Mouse (Mus musculus): ENCODE results near the gene Ano2. TPM values are rescaled to one million over a fixed set of nuclear protein-coding genes. Genes with fewer than 3 reads are reported as not detected.
A peak's percentile ranks its signal among the peaks of the same experiment; 100 is the strongest.

Ano2 gene
- total RNA-seq, 4 experiments from 2014 or later = 0.20 to 0.56 TPM; not detected in 2

GRCm38 (mm10) chr6:125914446-125914845, 224.2 kb downstream of the Ano2 start:
- DNase-seq = no peak

GRCm38 (mm10) chr6:125922746-125923145, 232.5 kb downstream of the Ano2 start:
- no peak for DNase-seq

GRCm38 (mm10) chr6:125924979-125925378, 234.8 kb downstream of the Ano2 start:
- DNase-seq = no peak

DNA sequence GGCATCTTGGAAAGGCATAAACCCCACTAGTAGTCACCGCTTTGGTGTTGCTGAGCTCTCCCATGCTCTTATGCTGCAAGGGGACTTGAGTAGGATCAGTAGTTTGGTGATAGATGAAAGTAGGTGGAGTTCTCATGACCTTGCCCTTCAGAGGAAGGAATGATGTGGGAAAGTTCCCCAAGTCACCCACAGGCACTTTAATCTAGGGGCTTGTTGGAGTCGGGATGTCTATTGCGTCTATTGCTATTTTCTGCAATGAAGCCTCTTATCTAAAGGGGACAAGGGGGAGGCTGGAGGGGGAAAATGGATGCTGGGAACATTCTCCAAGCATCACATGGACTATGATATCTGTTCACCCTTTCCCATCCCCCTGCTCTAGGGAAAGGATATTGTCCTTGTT, 235.6 kb downstream of the Ano2 start:
- no peak for DNase-seq

GRCm38 (mm10) chr6:125931926-125932325, 241.7 kb downstream of the Ano2 start:
- no peak for DNase-seq

DNA sequence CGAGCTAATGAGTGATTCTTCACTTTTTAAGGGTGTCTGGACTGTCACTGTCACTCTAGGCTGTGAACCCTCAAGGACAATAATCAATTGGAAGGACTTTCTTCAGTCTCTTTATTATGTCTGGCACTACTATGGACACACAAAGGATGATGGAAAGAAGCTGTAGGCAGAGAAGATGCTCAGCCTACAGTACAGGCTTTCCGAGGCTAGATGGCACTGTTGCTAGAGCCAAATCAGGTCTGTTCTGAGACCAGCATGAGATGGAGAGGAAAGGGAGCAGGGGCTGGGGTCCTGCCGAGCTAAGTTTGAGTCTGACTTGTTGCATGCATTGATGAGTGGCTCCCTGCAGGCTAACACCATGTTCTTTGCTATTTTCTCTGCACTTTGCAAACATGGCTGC, 264.7 kb downstream of the Ano2 start:
- no peak for DNase-seq

- DNase-seq = no peak
Measured at GRCm38 (mm10) chr6:125973551-125973950, 283.3 kb downstream of the Ano2 start.

- DNase-seq = no peak
Measured at GRCm38 (mm10) chr6:125975788-125976465, 285.7 kb downstream of the Ano2 start.

- DNase-seq = no peak
Measured at GRCm38 (mm10) chr6:125979601-125980000, 289.4 kb downstream of the Ano2 start.

DNA sequence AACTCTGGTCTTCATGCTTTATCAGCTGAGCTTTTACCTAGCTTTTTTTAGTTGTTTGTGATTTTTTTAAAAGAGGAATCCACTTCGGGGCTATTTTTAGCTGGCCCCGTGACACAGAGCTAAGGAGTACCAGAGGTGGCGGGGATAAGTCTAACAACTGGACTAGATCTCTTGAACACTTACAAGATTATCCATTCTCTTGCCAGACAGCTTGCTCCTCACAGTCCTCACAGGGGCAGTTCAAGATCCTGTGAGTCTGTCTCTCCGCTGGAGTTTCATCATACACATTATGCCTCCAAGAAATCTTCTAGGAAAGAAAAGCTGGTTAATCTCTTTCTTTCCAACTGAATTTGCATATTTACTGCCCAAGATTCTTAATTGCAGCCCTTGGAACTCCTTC, 293.8 kb downstream of the Ano2 start:
- no peak for DNase-seq

DNA sequence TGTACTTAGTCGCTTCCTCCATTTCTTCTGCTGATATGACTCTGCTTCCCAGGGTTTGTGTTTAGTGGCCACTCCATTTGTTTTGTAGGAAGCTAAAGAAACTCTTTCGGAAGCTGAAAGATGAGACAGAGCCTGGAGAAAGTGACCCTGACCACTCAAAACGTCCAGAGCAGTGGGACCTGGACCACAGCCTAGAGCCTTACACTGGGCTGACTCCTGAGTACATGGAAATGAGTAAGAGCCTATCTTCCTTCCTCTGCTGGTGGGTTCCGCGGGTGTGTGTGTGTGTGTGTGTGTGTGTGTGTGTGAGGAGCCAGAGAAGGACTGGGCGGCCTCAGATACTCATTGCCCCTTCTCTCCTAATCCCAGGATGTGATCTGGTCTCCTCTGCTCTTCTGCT, 302.5 kb downstream of the Ano2 start:
- DNase-seq = peak; percentile 18

DNA sequence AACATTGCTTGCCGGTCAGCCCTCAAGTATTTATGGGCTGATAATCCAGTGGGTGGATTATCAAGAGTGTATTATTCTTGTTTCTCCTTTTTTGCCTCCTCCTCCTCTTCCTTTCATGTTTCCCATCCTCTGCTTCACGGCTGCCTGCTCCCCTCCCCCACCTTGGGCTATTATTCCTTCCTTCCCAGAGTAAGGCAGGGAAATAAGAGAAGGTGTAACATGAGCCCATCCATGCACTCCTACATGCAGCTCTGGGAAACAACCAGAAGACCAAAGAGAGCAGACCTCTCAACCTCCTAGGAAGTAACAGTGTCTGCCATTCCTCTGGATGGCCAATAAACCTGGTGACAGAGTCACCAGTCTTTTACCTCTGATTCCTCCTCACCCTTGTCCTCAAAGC, 311.6 kb downstream of the Ano2 start:
- DNase-seq = no peak

DNA sequence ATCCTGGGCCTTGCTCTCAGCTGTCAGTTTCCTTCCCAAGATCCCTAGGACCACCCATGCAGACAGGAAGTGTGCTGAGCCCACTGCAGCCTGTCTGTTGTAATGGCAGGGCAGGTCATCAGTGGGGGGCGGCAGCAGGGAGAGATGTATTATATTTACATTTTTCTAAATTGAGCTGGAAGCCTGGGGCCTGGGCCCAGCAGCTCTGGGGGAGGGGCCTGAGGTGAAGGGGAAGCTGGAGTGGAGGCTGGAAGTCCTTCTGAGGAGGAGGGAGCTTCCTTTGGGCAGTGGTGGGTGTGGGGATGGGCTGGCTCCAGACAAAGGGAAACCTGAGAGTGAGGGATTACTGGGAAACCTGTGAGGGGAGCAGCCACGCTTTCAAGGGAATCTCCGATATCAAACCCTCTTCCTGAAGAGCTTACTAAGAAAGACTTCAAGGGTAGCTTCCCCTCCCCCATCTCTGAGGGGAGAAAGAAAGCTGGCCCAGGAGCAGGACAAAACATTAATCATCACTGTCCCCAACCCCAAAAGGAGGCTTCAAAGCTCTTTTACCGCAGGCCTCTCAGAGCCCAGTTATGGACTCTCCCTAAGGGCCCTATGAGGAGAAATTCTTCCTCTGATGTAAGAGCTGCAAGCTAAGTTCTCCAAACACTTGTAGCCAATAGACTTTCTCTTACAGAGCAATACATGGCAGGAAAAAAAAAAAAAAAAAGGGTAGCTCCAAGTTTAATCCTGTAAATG, 313.0 kb downstream of the Ano2 start:
- no peak for DNase-seq

DNA sequence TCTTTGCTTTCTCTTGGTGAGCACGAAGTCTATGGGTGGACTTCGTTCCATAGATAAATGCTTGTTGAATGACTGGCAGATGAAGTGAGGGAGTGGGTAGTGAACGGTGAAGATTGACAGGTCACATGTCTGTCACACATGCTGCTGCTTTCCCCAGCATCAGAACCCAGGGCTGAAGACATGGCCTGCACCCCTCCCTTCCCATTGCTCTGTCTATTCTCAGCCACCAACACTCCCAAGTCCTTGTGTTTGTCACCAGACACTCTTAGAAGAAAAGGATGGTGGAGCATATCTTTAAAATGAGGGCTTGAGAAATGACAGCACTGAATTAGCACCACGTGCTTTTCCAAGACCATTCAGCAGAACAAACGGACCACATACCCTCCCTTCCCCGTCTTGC, 316.4 kb downstream of the Ano2 start:
- DNase-seq = no peak

GRCm38 (mm10) chr6:126009083-126009482, 318.9 kb downstream of the Ano2 start:
- no peak for DNase-seq

DNA sequence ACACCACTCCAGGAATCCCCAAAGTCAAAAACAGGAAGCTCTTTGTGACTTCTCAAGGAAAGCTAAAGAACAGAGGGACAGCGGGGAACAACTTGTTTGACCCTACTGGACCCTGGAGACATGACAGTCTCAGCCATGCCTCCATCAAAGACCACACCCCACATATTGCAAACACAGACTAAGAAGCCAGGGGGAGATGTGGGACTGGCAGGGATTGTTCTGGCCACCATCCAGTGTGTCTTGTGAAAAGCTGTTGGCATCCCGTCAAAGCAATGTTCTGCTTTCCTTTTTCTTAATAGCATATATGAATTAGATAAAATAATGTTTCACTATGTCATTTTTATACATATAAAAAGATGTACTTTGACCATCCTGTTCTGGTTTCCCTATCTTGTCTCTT, 326.8 kb downstream of the Ano2 start:
- DNase-seq = no peak

GRCm38 (mm10) chr6:126018411-126018810, 328.2 kb downstream of the Ano2 start:
- DNase-seq = no peak

DNA sequence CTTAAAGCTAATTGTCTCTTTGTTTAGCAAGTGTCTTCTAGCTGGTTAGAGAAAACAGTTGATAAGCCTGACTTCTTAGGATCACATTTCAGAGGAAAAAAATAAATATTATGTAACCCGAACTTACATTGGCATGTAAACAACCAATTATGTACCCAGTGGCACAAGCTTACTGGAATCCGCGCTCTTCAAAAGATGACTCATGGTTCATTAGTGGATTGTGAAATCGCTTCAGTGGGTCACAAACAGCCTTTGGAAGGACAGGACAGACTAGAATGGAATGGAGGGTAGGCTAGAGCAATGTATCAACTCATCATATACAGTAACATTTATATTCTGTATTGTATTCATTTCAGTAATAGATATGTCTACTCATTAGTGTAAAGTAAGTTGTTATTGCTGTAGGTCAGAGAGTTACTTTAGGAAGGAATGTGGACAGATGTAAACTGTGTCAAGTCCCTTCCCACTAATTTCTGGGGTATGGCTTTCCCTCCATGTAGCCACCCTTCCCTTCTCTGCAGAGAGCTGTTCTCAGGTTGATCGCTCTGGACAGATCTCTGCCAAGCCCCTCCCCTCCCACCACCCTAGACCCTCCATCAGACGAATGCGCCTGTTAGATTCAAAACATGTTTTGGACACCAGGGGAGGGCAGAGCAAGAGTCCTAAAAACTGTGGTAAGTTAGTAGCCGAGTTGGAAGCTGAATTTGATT, 343.6 kb downstream of the Ano2 start:
- peak; percentile 11 for DNase-seq

DNA sequence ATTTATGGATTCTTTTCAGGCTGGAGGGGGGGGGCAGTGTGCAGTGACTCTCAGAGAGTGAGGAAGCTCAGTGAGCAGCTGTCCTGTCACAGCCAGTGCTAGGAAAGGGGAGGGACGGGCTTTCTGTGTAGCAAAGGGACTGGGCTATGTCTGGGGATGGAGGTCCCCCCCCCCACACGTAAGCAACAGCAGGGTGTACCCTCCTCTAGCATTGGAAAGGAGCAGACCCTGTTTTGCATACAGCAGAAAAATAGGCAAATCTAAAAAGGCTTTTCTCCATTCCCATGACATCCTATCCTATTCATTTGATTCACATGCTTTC, 344.1 kb downstream of the Ano2 start:
- no peak for DNase-seq

GRCm38 (mm10) chr6:126034728-126035127, 344.5 kb downstream of the Ano2 start:
- no peak for DNase-seq

DNA sequence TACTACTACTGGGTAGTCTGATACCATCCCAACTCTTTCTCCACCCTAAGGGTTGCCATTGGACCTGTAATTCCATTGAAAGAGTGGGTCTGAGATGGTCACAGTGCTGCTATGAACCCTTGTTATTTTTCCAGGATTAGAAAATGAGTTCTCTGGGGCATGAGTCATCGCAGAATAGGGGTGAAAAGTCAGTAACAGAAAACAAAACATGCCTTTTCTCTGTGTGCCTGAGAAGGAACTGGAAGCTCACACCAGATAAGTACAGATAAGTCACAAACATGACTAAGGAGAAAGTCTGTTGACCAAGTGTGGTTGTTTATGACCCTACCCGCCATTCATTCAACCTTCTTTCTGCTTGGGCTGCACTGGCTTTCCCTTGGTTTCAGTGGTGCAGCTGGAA, 345.4 kb downstream of the Ano2 start:
- DNase-seq = no peak

DNA sequence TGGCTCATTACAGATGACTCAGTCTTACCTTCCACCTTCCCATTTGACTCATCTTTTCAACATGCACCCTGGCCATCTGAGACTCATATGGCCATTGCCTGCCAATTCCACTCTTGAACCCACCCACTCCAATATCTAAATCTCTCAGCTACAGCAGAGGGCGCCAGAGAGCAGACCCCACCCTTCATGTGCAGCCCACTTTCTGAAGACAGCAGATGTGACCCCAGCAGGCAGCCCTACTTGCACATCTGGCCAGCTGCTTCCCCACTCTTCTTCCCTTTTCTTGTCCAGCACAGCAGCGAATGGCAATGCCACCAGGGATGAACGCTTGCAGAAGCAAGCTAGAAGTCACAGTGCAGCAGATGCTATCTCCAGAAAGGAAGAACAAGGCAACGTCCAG, 355.7 kb downstream of the Ano2 start:
- DNase-seq = no peak

DNA sequence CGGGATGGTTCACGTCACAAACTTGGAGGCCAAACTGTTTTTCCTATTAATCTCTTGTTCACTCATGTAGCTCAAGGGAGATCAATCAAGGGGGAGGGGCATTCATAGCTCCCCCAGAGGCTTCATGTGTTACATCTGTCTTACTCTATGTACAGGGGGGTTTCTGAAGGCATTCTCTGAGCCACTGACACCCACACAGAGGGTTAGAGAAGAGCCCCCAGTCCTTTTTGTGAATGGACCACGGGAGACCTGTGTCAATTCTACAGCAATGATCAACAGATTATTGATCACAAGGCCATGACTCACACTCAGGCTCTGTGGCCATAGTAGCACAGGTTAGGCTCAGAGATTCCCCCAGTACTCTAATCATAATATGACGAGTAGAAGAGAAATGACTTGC, 358.0 kb downstream of the Ano2 start:
- DNase-seq = no peak

GRCm38 (mm10) chr6:126053136-126053535, 362.9 kb downstream of the Ano2 start:
- no peak for DNase-seq

All from adrenal gland, adult 8-10 months (tissue).